Mouse (Mus musculus) lung, postnatal 14 days (tissue): ENCODE measurements around the gene Lrpap1.
A peak's percentile ranks its signal among the peaks of the same experiment; 100 is the strongest.

Experiments used
- DNase-seq: peaks from one replicate; pipeline ENCODE4 v3.0.0; 2021

The Lrpap1 gene

DNA sequence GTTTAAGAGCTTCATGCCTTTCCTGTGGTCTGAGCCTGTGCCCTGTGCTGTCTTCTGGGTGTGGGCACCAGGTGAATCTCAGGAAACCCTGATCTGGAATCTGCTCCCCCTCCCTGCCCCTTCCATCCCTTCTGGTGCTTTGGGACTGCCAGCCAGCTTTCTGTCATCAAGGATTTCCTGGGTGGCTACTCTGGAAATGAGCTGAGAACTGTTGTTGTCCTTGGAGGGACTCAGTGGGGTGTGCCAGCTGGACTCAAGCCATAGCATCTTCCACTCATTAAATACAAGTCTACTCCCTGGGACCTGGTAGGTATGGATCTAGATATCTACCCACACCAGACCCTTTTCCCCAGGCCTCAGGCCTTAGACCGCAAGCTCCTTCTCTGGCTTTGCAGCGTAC is 12.9 kb upstream of the Lrpap1 start:
- no peak for DNase-seq

DNA sequence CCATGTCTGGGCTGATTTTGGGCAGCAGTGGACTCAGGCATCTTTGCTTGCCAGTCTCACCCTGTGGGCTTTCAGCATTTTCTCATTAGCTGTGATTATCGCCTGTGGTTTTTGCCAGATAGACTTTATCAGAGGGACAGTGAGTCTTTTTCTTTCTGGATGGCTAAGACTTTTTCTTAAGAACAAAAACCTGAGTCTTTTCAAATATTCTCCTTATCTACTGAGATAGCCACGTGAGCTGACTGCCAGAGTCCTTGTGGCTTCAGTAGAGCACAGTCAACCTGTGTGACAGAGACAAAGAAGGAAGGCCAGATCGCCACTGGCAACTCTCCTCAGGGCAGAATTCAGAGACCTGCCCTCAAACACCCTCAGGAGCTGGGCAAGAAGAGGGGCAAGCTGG is 12.1 kb upstream of the Lrpap1 start:
- DNase-seq = no peak

DNA sequence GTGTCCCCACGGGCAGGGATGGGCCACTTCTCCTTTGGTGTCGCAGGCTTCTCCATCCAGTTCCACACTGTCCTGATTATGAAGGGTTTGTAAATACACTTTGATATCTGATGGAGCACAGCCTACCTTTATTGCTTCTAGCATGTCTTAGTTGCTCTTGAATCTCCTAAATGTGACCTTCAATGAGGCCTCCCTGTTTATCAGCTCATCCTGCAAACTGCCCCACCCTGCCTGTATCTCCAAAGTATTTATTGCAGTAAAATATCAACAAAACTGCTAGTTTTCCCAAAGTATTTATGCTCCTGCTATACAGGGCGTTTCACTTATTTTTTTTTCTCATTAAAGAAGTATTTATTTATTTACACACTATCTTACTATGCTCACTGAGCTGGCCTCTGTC is 10.4 kb upstream of the Lrpap1 start:
- DNase-seq = no peak

DNA sequence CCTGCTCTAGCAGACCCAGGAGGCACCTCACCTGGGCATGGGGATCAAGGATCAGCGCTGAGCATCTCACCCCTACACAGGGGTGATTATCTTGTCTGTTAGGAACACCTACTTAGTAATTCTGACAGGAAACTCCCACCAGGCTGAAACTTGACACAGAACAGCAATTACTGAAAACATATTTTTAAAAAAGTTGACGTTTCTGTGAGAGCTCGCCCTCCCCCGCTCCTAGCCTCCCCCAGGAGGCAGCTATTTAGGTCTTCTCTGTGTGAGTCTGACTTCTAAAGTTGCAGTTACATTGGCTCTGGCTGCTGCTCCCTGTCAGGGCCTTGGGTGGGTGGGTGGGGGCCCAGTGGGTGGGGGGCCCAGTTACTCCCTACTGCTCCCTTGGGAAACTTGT is 6.9 kb upstream of the Lrpap1 start:
- DNase-seq = no peak

- no peak for DNase-seq
These were observed 344 bp upstream of the Lrpap1 start for GRCm38 (mm10) chr5:35105922-35106298.

DNA sequence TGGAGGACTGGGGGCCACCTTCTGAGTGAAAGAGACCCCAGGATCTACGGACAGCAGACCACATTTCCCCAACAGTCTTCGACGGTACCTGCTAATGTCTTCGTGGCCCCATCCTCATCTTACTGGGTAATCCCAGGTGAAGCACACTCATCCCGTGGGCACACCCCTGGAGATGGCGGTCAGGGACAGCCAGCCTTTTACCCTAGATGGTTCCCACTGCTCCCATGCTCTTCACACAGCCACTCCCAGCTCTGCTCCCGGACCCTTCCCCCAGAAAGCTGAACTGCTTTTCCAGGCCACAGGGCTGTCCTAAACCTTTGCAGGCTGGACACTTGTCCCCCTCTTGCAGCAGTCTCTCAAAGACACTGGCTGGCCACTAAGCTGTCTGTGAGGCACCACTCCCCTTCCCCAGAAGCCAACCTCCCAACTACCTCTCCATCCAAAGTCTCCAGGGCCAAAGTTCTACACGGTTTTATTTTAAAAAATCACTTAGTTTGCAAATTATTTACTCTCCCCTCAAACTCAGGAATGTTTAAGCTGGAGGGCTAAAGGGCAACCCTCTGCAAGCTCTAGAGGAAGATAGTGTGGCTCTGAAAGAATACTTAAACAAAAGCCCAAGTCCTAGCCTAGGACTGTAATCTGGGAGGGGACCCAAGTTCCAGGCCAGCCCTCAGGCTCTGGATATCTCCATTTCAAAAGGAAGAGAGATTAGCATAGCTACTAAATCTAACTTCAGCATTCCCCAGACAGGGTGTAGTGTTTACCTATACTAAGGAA is 1.2 kb downstream of the Lrpap1 start:
- no peak for DNase-seq

GRCm38 (mm10) chr5:35103528-35103927 is 2.0 kb downstream of the Lrpap1 start:
- DNase-seq = no peak

DNA sequence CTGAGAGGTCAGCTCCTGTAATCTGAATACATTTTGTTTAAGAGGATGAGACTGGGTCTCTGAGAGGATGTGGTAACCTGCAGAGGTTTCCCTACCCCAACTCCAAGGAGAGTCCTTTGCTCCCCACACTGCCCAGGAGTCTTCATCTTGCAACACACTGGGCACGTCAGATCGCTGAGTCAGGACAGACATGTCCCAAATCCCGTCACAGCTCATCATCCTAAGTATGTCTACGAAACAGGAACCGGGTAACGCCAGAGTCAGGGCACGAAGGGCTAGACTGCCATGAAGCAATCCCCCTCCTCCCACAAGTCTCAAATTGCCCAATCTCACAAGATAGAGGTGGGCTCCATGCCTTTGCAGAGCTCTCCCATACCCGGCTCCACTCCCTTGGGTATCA is 2.5 kb downstream of the Lrpap1 start:
- peak; percentile 9 for DNase-seq

GRCm38 (mm10) chr5:35091636-35092035 is 13.9 kb downstream of the Lrpap1 start:
- no peak for DNase-seq

DNA sequence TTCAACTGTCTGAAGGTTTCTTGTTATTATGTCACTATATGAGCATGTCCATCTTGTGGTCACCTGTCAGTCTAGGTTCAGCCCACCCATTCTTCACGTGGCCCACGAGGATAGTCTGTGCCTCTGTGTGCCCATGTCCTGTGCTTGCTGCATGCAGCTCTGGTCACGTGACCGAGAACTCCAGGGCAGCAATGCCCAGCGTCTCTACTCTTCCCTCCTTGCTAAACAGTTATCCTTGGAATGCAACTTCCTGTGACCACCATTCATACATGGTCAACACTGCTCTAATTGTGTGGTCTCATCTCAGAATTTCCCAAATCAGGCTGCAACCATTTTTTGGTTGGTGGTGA is 16.0 kb downstream of the Lrpap1 start:
- DNase-seq = no peak

DNA sequence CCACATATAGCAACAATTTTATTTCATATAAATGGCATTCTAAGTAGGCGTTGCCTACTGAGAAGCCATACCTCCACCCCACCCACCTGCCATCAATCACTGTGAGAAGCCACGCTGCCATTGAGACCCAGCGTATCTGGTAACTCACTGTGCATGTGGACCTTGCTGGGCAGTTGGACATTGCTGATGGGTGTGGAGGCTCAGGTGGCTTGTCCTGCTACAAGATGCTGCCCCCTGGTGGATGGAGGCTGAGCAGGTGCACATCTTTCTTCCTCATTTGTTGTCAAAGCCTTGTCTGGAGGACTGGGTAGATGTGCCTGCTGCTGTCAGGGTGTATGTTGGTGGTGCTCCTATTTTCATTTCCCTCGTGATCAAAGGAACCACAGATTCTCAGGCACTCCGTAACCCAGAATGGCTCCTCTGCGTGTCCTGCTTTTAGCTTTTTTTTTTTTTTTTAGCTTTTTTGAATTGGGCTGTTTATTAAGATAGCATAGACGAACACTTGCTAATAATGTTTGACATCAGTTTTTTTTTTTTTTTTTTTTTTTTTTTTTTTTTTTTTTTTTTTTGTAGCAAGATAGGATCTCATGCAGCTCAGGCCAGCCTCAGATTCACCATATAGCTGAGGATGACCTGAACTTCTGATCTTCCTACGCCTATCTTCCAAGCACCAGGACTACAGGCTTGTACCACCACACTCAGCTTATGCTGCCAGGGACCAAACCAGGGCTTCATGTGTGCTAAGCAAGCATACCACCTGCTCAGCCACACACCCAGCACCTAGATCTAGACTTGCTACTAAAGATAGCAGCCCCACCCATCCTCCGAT is 16.6 kb downstream of the Lrpap1 start:
- peak; percentile 71 for DNase-seq

- DNase-seq = no peak
These were observed 20.7 kb downstream of the Lrpap1 start for GRCm38 (mm10) chr5:35084913-35085312.

DNA sequence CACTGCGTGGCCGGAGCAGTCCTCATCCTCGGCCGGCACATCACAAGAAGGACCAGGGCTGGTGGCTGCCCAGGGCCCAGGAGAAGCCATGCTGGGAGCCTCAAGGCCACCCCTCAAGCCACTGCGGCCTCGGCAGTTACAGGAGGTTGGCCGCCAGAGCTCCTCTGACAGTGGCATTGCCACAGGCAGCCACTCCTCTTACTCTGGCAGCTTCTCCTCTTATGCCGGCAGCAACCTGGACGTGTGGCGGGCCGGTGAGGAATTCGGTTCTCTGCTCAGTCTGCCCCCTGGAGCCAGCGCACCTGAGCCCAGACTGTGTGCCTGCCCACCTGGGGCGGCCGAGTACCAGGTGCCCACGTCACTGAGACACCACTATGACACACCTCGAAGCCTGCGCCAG is 26.5 kb downstream of the Lrpap1 start:
- no peak for DNase-seq

DNA sequence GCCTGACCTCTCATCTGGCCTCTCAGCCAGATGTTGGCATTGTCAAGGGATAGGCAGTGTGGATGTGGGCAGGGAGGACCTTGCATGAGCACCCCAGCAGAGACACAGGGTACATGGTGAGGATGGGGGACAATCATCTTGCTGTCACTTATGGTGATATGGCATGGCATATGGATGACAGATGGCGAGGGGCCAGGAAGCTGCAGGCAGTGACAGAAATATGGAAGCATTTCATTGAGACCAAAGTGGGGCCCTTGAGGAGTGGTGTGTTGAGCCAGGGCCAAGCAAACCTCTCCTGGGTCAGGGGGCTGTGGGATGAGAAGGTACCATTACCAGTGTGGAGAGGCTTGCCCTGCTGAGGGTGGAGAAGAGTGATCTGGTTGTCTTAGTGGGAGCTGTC is 29.2 kb downstream of the Lrpap1 start:
- DNase-seq = no peak

GRCm38 (mm10) chr5:35073992-35074391 is 31.6 kb downstream of the Lrpap1 start:
- no peak for DNase-seq

DNA sequence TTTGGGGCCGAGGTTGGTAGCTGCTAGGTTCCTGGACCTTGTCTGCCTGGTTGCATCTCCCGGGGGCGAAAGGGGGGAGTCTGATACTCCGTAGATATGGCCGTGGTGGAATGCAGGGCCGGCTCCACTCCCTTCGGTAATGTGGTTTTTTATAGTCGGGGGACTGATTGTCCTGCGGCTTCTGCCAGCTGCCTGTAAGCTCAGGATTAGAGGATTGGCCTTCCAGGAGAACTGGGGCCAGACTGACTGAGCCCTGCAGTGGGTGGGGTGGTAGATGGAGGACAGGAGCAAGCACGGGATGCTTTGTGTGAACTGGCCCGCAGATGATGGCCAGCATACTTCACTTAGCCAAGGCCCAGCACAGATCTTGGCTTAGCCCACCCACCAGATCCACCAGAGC is 32.3 kb downstream of the Lrpap1 start:
- no peak for DNase-seq

DNA sequence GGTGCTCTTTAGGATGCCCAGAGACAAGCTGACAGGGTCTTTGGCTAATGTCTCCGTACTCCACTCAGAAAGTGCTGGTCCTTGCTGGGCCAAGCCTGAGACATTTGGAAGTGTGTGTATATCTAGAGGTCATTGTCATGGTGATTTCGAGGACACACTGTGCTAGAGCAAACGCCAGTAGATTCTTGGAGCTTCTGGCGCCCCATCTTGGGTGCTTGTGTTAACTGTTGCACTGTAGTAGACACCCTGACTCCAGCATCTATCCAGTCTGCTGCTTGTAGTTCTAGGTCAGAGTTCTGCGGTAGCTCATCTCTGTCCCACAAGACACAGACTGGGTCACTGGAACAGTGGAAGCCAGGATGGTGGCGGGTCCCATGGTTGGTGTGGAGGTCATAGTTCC is 33.7 kb downstream of the Lrpap1 start:
- no peak for DNase-seq

- no peak for DNase-seq
These were observed 34.6 kb downstream of the Lrpap1 start for GRCm38 (mm10) chr5:35070953-35071352.

DNA sequence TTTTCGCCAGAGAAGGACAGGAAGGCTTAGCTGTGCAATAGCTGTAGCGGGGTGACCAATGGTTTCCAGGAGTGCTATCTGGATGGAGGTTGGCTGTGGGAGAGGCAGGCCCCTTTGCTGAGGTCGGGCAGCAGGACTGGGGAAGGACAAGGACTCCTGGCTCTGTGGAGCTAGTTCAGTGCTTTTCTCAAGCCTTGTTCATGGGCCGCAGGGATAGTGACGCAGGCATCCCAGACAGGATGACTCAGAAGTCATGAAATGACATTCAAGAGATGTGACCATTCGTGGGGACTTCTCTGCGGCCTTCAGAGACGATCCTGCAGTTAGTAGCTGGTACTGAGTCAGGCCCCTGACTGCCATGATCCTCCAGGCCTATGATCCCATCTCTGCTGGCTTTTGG is 35.3 kb downstream of the Lrpap1 start:
- DNase-seq = no peak

DNA sequence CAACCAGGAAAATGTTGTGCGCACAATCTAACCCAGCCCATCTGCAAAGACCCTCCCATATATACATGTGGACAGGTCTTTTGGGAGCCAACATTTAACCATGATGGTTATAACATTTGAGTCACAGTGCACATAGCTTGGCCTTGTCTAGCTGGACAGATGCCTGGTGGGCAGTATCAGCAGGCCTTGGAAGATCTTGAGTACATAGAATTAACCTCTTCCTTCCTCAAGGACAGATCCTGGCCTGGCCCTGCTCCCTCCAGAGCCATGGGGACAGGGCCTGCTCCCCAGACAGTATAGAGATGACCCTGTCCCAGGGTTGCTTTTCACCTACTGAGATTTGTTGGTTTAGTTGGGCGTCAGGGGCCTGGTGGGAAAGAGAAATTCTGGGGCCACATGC is 35.7 kb downstream of the Lrpap1 start:
- no peak for DNase-seq

DNA sequence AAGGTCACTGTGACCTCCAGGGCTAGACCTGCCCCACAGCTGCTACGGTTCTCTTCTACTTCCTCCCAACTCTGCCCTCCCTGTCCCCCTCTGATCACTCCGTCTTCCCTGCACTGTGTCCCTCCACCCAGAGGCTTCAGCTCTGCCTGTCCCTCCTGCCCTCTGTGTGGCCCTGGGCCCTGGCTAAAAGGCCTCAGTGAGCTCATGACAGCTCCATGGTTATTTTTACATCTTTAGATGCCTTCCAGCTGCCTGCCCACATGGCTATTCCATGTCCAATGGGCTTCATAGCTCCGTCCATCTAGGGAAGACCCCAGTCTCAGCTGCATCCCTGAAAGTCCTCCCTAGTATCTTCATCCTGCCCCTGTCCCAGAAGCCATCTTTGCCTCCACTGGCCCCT is 45.5 kb downstream of the Lrpap1 start:
- DNase-seq = no peak

DNA sequence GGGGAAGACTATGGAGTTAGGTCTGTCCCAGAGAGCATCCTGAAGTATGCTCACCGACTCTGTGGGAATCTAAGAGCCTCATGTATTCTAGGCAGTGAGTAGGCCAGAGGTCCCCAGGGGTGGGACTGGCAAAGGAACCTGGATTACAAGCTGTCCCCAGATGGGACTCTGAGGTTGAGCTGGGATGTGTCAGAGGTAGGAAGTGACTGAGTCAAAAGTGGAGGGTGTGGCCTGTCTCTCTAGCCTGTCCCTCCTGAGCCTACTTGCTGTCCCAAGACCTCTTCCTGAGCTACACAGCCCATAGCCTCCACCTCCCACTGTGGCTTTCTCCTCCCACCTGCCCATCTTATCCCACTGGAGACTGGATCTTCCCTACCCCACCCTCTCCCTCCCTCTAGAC is 47.4 kb downstream of the Lrpap1 start:
- no peak for DNase-seq

GRCm38 (mm10) chr5:35057582-35057981 is 48.0 kb downstream of the Lrpap1 start:
- no peak for DNase-seq

DNA sequence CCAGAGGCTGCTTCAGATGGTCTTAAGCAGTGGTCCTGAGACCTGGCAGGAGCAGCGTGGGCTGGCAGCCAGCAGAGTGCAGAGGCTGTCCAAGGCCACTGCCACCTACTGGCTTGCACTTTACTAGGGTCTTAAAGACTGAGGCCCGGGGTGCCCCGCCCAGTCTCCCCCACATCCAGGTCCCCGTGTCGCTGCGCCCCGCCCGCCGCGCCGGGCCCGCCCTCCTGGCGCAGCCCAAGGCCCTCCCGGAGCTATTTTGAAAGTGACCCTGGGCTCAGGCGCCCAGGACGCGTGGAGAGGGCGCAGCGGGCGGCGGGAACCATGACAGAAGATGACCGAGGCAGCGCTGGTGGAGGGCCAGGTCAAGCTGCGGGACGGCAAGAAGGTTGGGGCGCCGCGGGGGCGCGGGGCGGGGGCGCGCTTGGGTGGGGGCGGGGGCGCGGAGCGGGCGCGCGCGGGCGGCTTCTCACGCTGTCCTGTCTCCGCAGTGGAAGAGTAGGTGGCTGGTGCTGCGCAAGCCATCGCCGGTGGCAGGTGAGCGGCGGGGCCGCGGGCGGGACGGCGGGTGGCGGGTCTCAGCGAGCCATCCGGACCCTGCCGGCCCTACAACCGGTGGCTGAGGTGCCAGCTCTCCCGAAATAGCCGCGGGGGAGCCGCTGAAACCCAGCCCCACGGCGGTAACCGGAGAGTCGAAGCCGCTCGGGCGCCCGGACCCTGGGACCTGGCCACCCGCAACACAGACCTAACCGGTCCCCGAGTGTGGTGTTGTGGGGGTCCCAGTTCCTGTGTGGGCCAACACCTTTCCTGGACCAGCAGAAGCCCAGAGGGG is 48.7 kb downstream of the Lrpap1 start, which contains the start of gene Dok7:
Gene Dok7, plus strand, starts transcription at position 163 of the 829 bp plus-strand sequence.
- DNase-seq = peak; percentile 45
